Mouse (Mus musculus) lung, postnatal 14 days (tissue): Measurements from ENCODE around the gene Tenm3.

Experiments
- DNase-seq: peaks from one replicate; pipeline ENCODE4 v3.0.0; 2021

The Tenm3 gene

GRCm38 (mm10) chr8:48803070-48803469 lies 40.7 kb downstream of the Tenm3 start:
- DNase-seq = no peak

GRCm38 (mm10) chr8:48802231-48802630 lies 41.5 kb downstream of the Tenm3 start:
- DNase-seq = no peak

GRCm38 (mm10) chr8:48797955-48798359 lies 45.8 kb downstream of the Tenm3 start:
- no peak for DNase-seq

- DNase-seq = no peak
These were observed 49.5 kb downstream of the Tenm3 start for GRCm38 (mm10) chr8:48794285-48794684.

GRCm38 (mm10) chr8:48793729-48794128 lies 50.0 kb downstream of the Tenm3 start:
- no peak for DNase-seq

- DNase-seq = no peak
These were observed 51.0 kb downstream of the Tenm3 start for GRCm38 (mm10) chr8:48792587-48793326.

GRCm38 (mm10) chr8:48783308-48783707 lies 60.4 kb downstream of the Tenm3 start:
- no peak for DNase-seq

- DNase-seq = no peak
These were observed 63.1 kb downstream of the Tenm3 start for GRCm38 (mm10) chr8:48780628-48781027.

- no peak for DNase-seq
These were observed 64.6 kb downstream of the Tenm3 start for GRCm38 (mm10) chr8:48779194-48779593.

- no peak for DNase-seq
These were observed 67.7 kb downstream of the Tenm3 start for GRCm38 (mm10) chr8:48776081-48776480.

- no peak for DNase-seq
These were observed 68.2 kb downstream of the Tenm3 start for GRCm38 (mm10) chr8:48775531-48776037.

- no peak for DNase-seq
These were observed 68.9 kb downstream of the Tenm3 start for GRCm38 (mm10) chr8:48774837-48775236.

- DNase-seq = no peak
These were observed 77.1 kb downstream of the Tenm3 start for GRCm38 (mm10) chr8:48766545-48767234.

GRCm38 (mm10) chr8:48765212-48765611 lies 78.5 kb downstream of the Tenm3 start:
- DNase-seq = no peak

- DNase-seq = no peak
These were observed 79.7 kb downstream of the Tenm3 start for GRCm38 (mm10) chr8:48764011-48764410.

GRCm38 (mm10) chr8:48756874-48757273 lies 86.9 kb downstream of the Tenm3 start:
- DNase-seq = no peak

- no peak for DNase-seq
These were observed 88.3 kb downstream of the Tenm3 start for GRCm38 (mm10) chr8:48755492-48755891.

- no peak for DNase-seq
These were observed 88.8 kb downstream of the Tenm3 start for GRCm38 (mm10) chr8:48754959-48755358.

GRCm38 (mm10) chr8:48751965-48752364 lies 91.8 kb downstream of the Tenm3 start:
- DNase-seq = no peak

- DNase-seq = no peak
These were observed 95.2 kb downstream of the Tenm3 start for GRCm38 (mm10) chr8:48748503-48749059.

- DNase-seq = no peak
These were observed 99.8 kb downstream of the Tenm3 start for GRCm38 (mm10) chr8:48743912-48744311.

- no peak for DNase-seq
These were observed 101.0 kb downstream of the Tenm3 start for GRCm38 (mm10) chr8:48742741-48743140.

- no peak for DNase-seq
These were observed 102.8 kb downstream of the Tenm3 start for GRCm38 (mm10) chr8:48740951-48741350.
